17 mouse cellular contexts compared by ENCODE assay signal in genomic region chr7:30392746-30393520, GRCm38 (mm10). TPM values are rescaled to one million over a fixed set of nuclear protein-coding genes. Genes with fewer than 3 reads are reported as not detected.
DNase-seq lines count a peak whose midpoint lies in the region; ATAC-seq and TF ChIP-seq lines count a peak whose summit lies in the region.
"Had no signal": no experiment of that assay in that cellular context is flagged by ENCODE, and none has a peak within 500 bp of the region (broad histone marks: within the 10 kb centered on the region; RNA-seq: fewer than 3 reads in every experiment).

No protein-coding gene starts in this region.

- H3K4me1 ChIP-seq in megakaryocyte, embryonic 14.5 days, result peaks cover 33% of the 10 kb centered on the region
- peaks cover 6% of the 10 kb centered on the region for H3K4me1 ChIP-seq in bone marrow, adult 2 months (ENCODE audit: control insufficient read depth, insufficient read depth, low read length)
- H3K4me1 ChIP-seq in forebrain, postnatal 0 days (ENCODE audit: insufficient read depth), result no peaks in the 10 kb centered on the region

- H3K4me3 ChIP-seq in megakaryocyte, embryonic 14.5 days (replicated peaks), result peak overlapping the region; percentile 67
- peak overlapping the region; percentile 26 for H3K4me3 ChIP-seq in bone marrow, adult 2 months (replicated peaks; ENCODE audit: control insufficient read depth, low read depth, low read length)
- H3K4me3 ChIP-seq in macrophage (ENCODE audit: inconsistent target), result peak overlapping the region; percentile 2; the same call in 1 of the 2 replicates
- no peak overlapping the region for H3K4me3 ChIP-seq in forebrain, postnatal 0 days (ENCODE audit: low read depth, low read length)
- H3K4me3 ChIP-seq: embryonic facial prominence, embryonic 10.5 days had no signal

- H3K27me3 ChIP-seq in megakaryocyte, embryonic 14.5 days (replicated peaks), result no peaks in the 10 kb centered on the region
- H3K27me3 ChIP-seq in forebrain, postnatal 0 days (ENCODE audit: insufficient read depth, low read length), result no peaks in the 10 kb centered on the region

- no peak for TF ChIP-seq CTCF in bone marrow, adult 2 months (IDR thresholded peaks at IDR 0.05; ENCODE audit: control insufficient read depth, insufficient read depth, low read length)
- TF ChIP-seq CTCF in forebrain, postnatal 0 days (IDR thresholded peaks at IDR 0.05; ENCODE audit: low read depth), result no peak

- no peak overlapping the region for H3K9ac ChIP-seq in forebrain, postnatal 0 days
- H3K9ac ChIP-seq: lung, embryonic 14.5 days had no signal

- no peaks in the 10 kb centered on the region for H3K79me2 ChIP-seq in macrophage (ENCODE audit: inconsistent target)

- TF ChIP-seq POLR2A in bone marrow, adult 2 months (IDR thresholded peaks at IDR 0.05; ENCODE audit: borderline replicate concordance, control insufficient read depth, low read depth, low read length), result no peak

- peak overlapping the region; percentile 86 for H3K27ac ChIP-seq in bone marrow, adult 2 months (ENCODE audit: control insufficient read depth, insufficient read depth, low read depth, low read length, poor library complexity)
- peak overlapping the region; percentile 94 for H3K27ac ChIP-seq in macrophage
- H3K27ac ChIP-seq in forebrain, postnatal 0 days (ENCODE audit: low read depth, low read length), result no peak overlapping the region
- H3K27ac ChIP-seq: embryonic facial prominence, embryonic 10.5 days had no signal

- H3K4me2 ChIP-seq in forebrain, postnatal 0 days (ENCODE audit: low read depth), result no peak overlapping the region
- H3K4me2 ChIP-seq: lung, embryonic 14.5 days had no signal

- peak; percentile 29 for DNase-seq in adrenal gland, adult 2 months
- DNase-seq in adrenal gland, postnatal 4 days (ENCODE audit: low spot score in 2 of 2), result no peak
- DNase-seq in forebrain, postnatal 0 days, result no peak
- DNase-seq in ovary, adult 18-20 months (ENCODE audit: low spot score), result no peak
- DNase-seq: adrenal gland, postnatal 10 days; cerebellum, postnatal 14 days; kidney, adult 9 months; layer of hippocampus, postnatal 36 days; lung, embryonic 14.5 days had no signal

- no peaks in the 10 kb centered on the region for H3K9me3 ChIP-seq in megakaryocyte, embryonic 14.5 days
- H3K9me3 ChIP-seq in forebrain, postnatal 0 days (ENCODE audit: low read length), result no peaks in the 10 kb centered on the region
- H3K9me3 ChIP-seq: embryonic facial prominence, embryonic 10.5 days had no signal

- no peak for ATAC-seq in megakaryocyte, adult 5-6 weeks (ENCODE audit: poor library complexity, severe bottlenecking)
- no peak for ATAC-seq in forebrain, postnatal 0 days

- 49% methylated on average over 4 of the region's 4 CpGs for WGBS in bone marrow, adult 2 months
- 55% methylated on average over 3 of the region's 4 CpGs for WGBS in macrophage (ENCODE audit: missing documents)
- WGBS in forebrain, postnatal 0 days, result 77% methylated on average over 4 of the region's 4 CpGs

- H3K36me3 ChIP-seq in megakaryocyte, embryonic 14.5 days (replicated peaks; ENCODE audit: low read length), result no peaks in the 10 kb centered on the region
- no peaks in the 10 kb centered on the region for H3K36me3 ChIP-seq in macrophage (ENCODE audit: inconsistent target)
- no peaks in the 10 kb centered on the region for H3K36me3 ChIP-seq in forebrain, postnatal 0 days (ENCODE audit: insufficient read depth)
- H3K36me3 ChIP-seq: embryonic facial prominence, embryonic 10.5 days had no signal

RNA-seq across cellular contexts. Expression of gene Tyrobp, which starts 20.6 kb away (rescaled TPM):
- 10 to 100 TPM; 34.7 to 41.9 TPM for total RNA-seq in adrenal gland, adult 2 months (2021)
- 73.3 and 87.9 TPM in 2 replicates for polyA plus RNA-seq in adrenal gland, adult 2 months (2012; rRNA removed)
- total RNA-seq in adrenal gland, postnatal 4 days (2021), result 10 to 100 TPM; 26.6 to 40.2 TPM
- 20.9 and 273 TPM in 2 replicates for polyA plus RNA-seq in megakaryocyte, embryonic 14.5 days (2012; ENCODE audit: insufficient read depth, low replicate concordance)
- 2,723 and 2,838 TPM in 2 replicates for total RNA-seq in megakaryocyte, adult 5-6 weeks (2015)
- total RNA-seq in megakaryocyte, adult 5-6 weeks (2017), result 1,463 and 1,715 TPM in 2 replicates
- polyA plus RNA-seq in bone marrow, adult 2 months (2011; ENCODE audit: insufficient read depth, insufficient read length, low replicate concordance, missing spikeins), result 164 and 433 TPM in 2 replicates
- total RNA-seq in macrophage (2018; cell fraction: chromatin; rRNA removed), result 100 to 1,000 TPM in 7 of 26 experiments, 10 to 100 TPM in 19; 39.6 to 123 (median 77.3) TPM
- total RNA-seq in macrophage (2018; cell fraction: cytosol; rRNA removed), result 1,000 to 10,000 TPM; 1,796 to 3,589 (median 2,552) TPM
- total RNA-seq in macrophage (2018; cell fraction: nucleus; rRNA removed), result 100 to 1,000 TPM; 185 to 760 (median 490) TPM
- 2,505 to 4,301 TPM (median 3,819 TPM) in 3 replicates for polyA plus RNA-seq in macrophage (2018)
- total RNA-seq in forebrain, postnatal 0 days (2014; rRNA removed), result 14.5 and 25.6 TPM in 2 replicates
- 44.2 and 52.5 TPM in 2 replicates for polyA plus RNA-seq in forebrain, postnatal 0 days (2015; fragmentation: Nextera tagmentation; extraction: Ambion mirVana)

RNA-seq across cellular contexts. Expression of gene Hcst, which starts 26.7 kb away (rescaled TPM):
- total RNA-seq in adrenal gland, adult 2 months (2021), result 1 to 10 TPM; 1.2 to 2.0 TPM
- polyA plus RNA-seq in adrenal gland, adult 2 months (2012; rRNA removed), result 6.3 and 7.9 TPM in 2 replicates
- 1 to 10 TPM; 1.6 to 2.2 TPM for total RNA-seq in adrenal gland, postnatal 4 days (2021)
- 11.1 and 14.2 TPM in 2 replicates for polyA plus RNA-seq in megakaryocyte, embryonic 14.5 days (2012; ENCODE audit: insufficient read depth, low replicate concordance)
- total RNA-seq in megakaryocyte, adult 5-6 weeks (2015), result 45.8 and 47.6 TPM in 2 replicates
- 13.3 and 18.5 TPM in 2 replicates for total RNA-seq in megakaryocyte, adult 5-6 weeks (2017)
- polyA plus RNA-seq in bone marrow, adult 2 months (2011; ENCODE audit: insufficient read depth, insufficient read length, low replicate concordance, missing spikeins), result 47.8 and 107 TPM in 2 replicates
- 10 to 100 TPM in 1 of 26 experiments, 1 to 10 TPM in 16, not detected in 9; 3.3 to 12.1 (median 6.0) TPM for total RNA-seq in macrophage (2018; cell fraction: chromatin; rRNA removed)
- 10 to 100 TPM; 15.7 to 50.0 (median 32.0) TPM for total RNA-seq in macrophage (2018; cell fraction: cytosol; rRNA removed)
- 10 to 100 TPM in 7 of 26 experiments, 1 to 10 TPM in 18, not detected in 1; 3.4 to 13.6 (median 7.9) TPM for total RNA-seq in macrophage (2018; cell fraction: nucleus; rRNA removed)
- polyA plus RNA-seq in macrophage (2018), result 9.3 to 40.5 TPM (median 34.0 TPM) in 3 replicates
- total RNA-seq in forebrain, postnatal 0 days (2014; rRNA removed), result 1.1 TPM in 1 of 2 replicates, not detected in the other
- 0.41 and 0.87 TPM in 2 replicates for polyA plus RNA-seq in forebrain, postnatal 0 days (2015; fragmentation: Nextera tagmentation; extraction: Ambion mirVana)
- total RNA-seq: gastrocnemius, adult 8-10 months; heart, adult 8-10 months; layer of hippocampus, postnatal 36 days had no signal
- polyA plus RNA-seq: embryonic facial prominence, embryonic 10.5 days had no signal

RNA-seq across cellular contexts. Expression of gene Nfkbid, which starts 28.6 kb away (rescaled TPM):
- 1 to 10 TPM; 1.1 to 1.3 TPM for total RNA-seq in adrenal gland, adult 2 months (2021)
- polyA plus RNA-seq in adrenal gland, adult 2 months (2012; rRNA removed), result 3.7 and 4.1 TPM in 2 replicates
- total RNA-seq in adrenal gland, postnatal 4 days (2021), result 1 to 10 TPM; 2.1 to 2.3 TPM
- 8.3 and 10.0 TPM in 2 replicates for polyA plus RNA-seq in megakaryocyte, embryonic 14.5 days (2012; ENCODE audit: insufficient read depth, low replicate concordance)
- 23.0 and 28.6 TPM in 2 replicates for total RNA-seq in megakaryocyte, adult 5-6 weeks (2015)
- total RNA-seq in megakaryocyte, adult 5-6 weeks (2017), result 13.3 and 17.2 TPM in 2 replicates
- polyA plus RNA-seq in bone marrow, adult 2 months (2011; ENCODE audit: insufficient read depth, insufficient read length, low replicate concordance, missing spikeins), result 12.3 and 34.2 TPM in 2 replicates
- 100 to 1,000 TPM in 17 of 26 experiments, 10 to 100 TPM in 9; 35.5 to 687 (median 168) TPM for total RNA-seq in macrophage (2018; cell fraction: chromatin; rRNA removed)
- 100 to 1,000 TPM in 6 of 26 experiments, 10 to 100 TPM in 14, 1 to 10 TPM in 6; 3.4 to 171 (median 30.6) TPM for total RNA-seq in macrophage (2018; cell fraction: cytosol; rRNA removed)
- 100 to 1,000 TPM in 19 of 26 experiments, 10 to 100 TPM in 7; 30.9 to 748 (median 180) TPM for total RNA-seq in macrophage (2018; cell fraction: nucleus; rRNA removed)
- polyA plus RNA-seq in macrophage (2018), result 3.2 to 8.3 TPM (median 6.3 TPM) in 3 replicates
- 1.6 and 3.4 TPM in 2 replicates for total RNA-seq in forebrain, postnatal 0 days (2014; rRNA removed)
- 1.1 and 1.7 TPM in 2 replicates for polyA plus RNA-seq in forebrain, postnatal 0 days (2015; fragmentation: Nextera tagmentation; extraction: Ambion mirVana)

RNA-seq across cellular contexts. Expression of gene Lrfn3, which starts 30.4 kb away (rescaled TPM):
- total RNA-seq in adrenal gland, adult 2 months (2021), result 10 to 100 TPM in 1 of 2 experiments, 1 to 10 TPM in 1; 8.2 to 11.9 TPM
- 32.9 and 37.6 TPM in 2 replicates for polyA plus RNA-seq in adrenal gland, adult 2 months (2012; rRNA removed)
- 10 to 100 TPM; 18.7 to 19.5 TPM for total RNA-seq in adrenal gland, postnatal 4 days (2021)
- not detected in 2 replicates for polyA plus RNA-seq in megakaryocyte, embryonic 14.5 days (2012; ENCODE audit: insufficient read depth, low replicate concordance)
- total RNA-seq in megakaryocyte, adult 5-6 weeks (2015), result 0.11 TPM in 1 of 2 replicates, not detected in the other
- not detected in 2 replicates for total RNA-seq in megakaryocyte, adult 5-6 weeks (2017)
- 0.45 and 0.70 TPM in 2 replicates for polyA plus RNA-seq in bone marrow, adult 2 months (2011; ENCODE audit: insufficient read depth, insufficient read length, low replicate concordance, missing spikeins)
- under 1 TPM in 1 of 26 experiments, not detected in 25; 0.85 TPM for total RNA-seq in macrophage (2018; cell fraction: chromatin; rRNA removed)
- under 1 TPM in 7 of 26 experiments, not detected in 19; 0.05 to 0.10 (median 0.06) TPM for total RNA-seq in macrophage (2018; cell fraction: cytosol; rRNA removed)
- total RNA-seq in macrophage (2018; cell fraction: nucleus; rRNA removed), result under 1 TPM in 1 of 26 experiments, not detected in 25; 0.48 TPM
- 0.07 TPM in 1 of 3 replicates, not detected in the others for polyA plus RNA-seq in macrophage (2018)
- 25.2 and 28.0 TPM in 2 replicates for total RNA-seq in forebrain, postnatal 0 days (2014; rRNA removed)
- 16.4 and 20.3 TPM in 2 replicates for polyA plus RNA-seq in forebrain, postnatal 0 days (2015; fragmentation: Nextera tagmentation; extraction: Ambion mirVana)
- total RNA-seq: hematopoietic stem cell, adult 5-6 weeks had no signal

RNA-seq across cellular contexts. Expression of gene Aplp1, which starts 52.4 kb away (rescaled TPM):
- 10 to 100 TPM; 22.7 to 43.2 TPM for total RNA-seq in adrenal gland, adult 2 months (2021)
- 37.7 and 54.1 TPM in 2 replicates for polyA plus RNA-seq in adrenal gland, adult 2 months (2012; rRNA removed)
- total RNA-seq in adrenal gland, postnatal 4 days (2021), result 10 to 100 TPM; 49.5 to 59.1 TPM
- polyA plus RNA-seq in megakaryocyte, embryonic 14.5 days (2012; ENCODE audit: insufficient read depth, low replicate concordance), result 2.1 and 5.5 TPM in 2 replicates
- 0.07 and 0.25 TPM in 2 replicates for total RNA-seq in megakaryocyte, adult 5-6 weeks (2015)
- total RNA-seq in megakaryocyte, adult 5-6 weeks (2017), result 0.08 TPM in 1 of 2 replicates, not detected in the other
- polyA plus RNA-seq in bone marrow, adult 2 months (2011; ENCODE audit: insufficient read depth, insufficient read length, low replicate concordance, missing spikeins), result 6.2 TPM in 1 of 2 replicates, not detected in the other
- 1 to 10 TPM in 1 of 26 experiments, under 1 TPM in 4, not detected in 21; 0.37 to 3.7 (median 0.51) TPM for total RNA-seq in macrophage (2018; cell fraction: chromatin; rRNA removed)
- 1 to 10 TPM in 1 of 26 experiments, under 1 TPM in 25; 0.24 to 1.0 (median 0.57) TPM for total RNA-seq in macrophage (2018; cell fraction: cytosol; rRNA removed)
- total RNA-seq in macrophage (2018; cell fraction: nucleus; rRNA removed), result 1 to 10 TPM in 8 of 26 experiments, under 1 TPM in 16, not detected in 2; 0.42 to 1.8 (median 0.87) TPM
- 0.67 to 1.3 TPM (median 0.75 TPM) in 3 replicates for polyA plus RNA-seq in macrophage (2018)
- 705 and 834 TPM in 2 replicates for total RNA-seq in forebrain, postnatal 0 days (2014; rRNA removed)
- polyA plus RNA-seq in forebrain, postnatal 0 days (2015; fragmentation: Nextera tagmentation; extraction: Ambion mirVana), result 863 and 867 TPM in 2 replicates
- total RNA-seq: hematopoietic stem cell, adult 5-6 weeks had no signal
